Mouse (Mus musculus) embryonic fibroblast, embryonic 13.5 days (primary cell): ENCODE data around the gene Pik3r2.

Experiments used
- CTCF ChIP-seq: IDR thresholded peaks from 2 replicates; pipeline ENCODE4 v1.5.1; 2011; ENCODE audit warnings: mild to moderate bottlenecking, control low read depth, low read length, moderate library complexity, borderline replicate concordance; ENCODE audit not compliant: insufficient read depth
- POLR2A ChIP-seq: IDR thresholded peaks from 2 replicates; pipeline ENCODE4 v1.6.1; 2011; ENCODE audit warnings: low read depth, mild to moderate bottlenecking, control low read depth, low read length, moderate library complexity

GRCm38 (mm10) chr8:70768231-70768776 lies 8.2 kb downstream of the Pik3r2 start:
- TF ChIP-seq CTCF (no peak), POLR2A (no peak)
